Mouse (Mus musculus) liver, embryonic 11.5 days (tissue): ENCODE data around the gene Prn. TPM values are rescaled to one million over a fixed set of nuclear protein-coding genes. Genes with fewer than 3 reads are reported as not detected.
A peak's percentile ranks its signal among the peaks of the same experiment; 100 is the strongest.

ENCODE experiments used
- ATAC-seq: fragments of 200-750 bp; cut with Nextera tagmentation; replicated peaks from 2 replicates; pipeline ENCODE4 v1.8.0; 2017; ENCODE audit warnings: moderate number of reproducible peaks, mild to moderate bottlenecking, moderate TSS enrichment, moderate library complexity; ENCODE audit not compliant: low FRiP score
- DNase-seq: peaks from one replicate; pipeline ENCODE4 v3.0.0-alpha.2; 2017; ENCODE audit warnings: low spot score
- H3K27ac ChIP-seq: fragments of 300-500 bp; sonication (generic); 2 replicates; pipeline ENCODE4 v1.5.1; 2014; ENCODE audit warnings: mild to moderate bottlenecking, low read depth, low read length, control low read depth
- H3K27me3 ChIP-seq: fragments of 300-500 bp; sonication (generic); replicated peaks from 2 replicates; pipeline ENCODE4 v1.6.1; 2014; ENCODE audit warnings: low read length, mixed read lengths; ENCODE audit not compliant: control insufficient read depth, insufficient read depth
- H3K36me3 ChIP-seq: fragments of 300-500 bp; sonication (generic); 2 replicates; pipeline ENCODE4 v1.6.1; 2014; ENCODE audit warnings: mild to moderate bottlenecking, low read length, moderate library complexity, mixed read lengths; ENCODE audit not compliant: control insufficient read depth, insufficient read depth
- H3K4me1 ChIP-seq: fragments of 300-500 bp; sonication (generic); replicated peaks from 2 replicates; pipeline ENCODE4 v1.6.1; 2014; ENCODE audit warnings: low read length, mixed read lengths; ENCODE audit not compliant: control insufficient read depth, insufficient read depth
- H3K4me2 ChIP-seq: fragments of 300-500 bp; sonication (generic); 2 replicates; pipeline ENCODE4 v1.6.1; 2014; ENCODE audit warnings: mild to moderate bottlenecking, control low read depth, moderate library complexity
- H3K4me3 ChIP-seq: fragments of 300-500 bp; sonication (generic); 2 replicates; pipeline ENCODE4 v1.5.1; 2014; ENCODE audit warnings: low read depth, low read length, control low read depth
- H3K9ac ChIP-seq: fragments of 300-500 bp; sonication (generic); 2 replicates; pipeline ENCODE4 v1.6.1; 2014; ENCODE audit warnings: low read depth, low read length, control low read depth
- H3K9me3 ChIP-seq: fragments of 300-500 bp; sonication (generic); 2 replicates; pipeline ENCODE4 v1.6.1; 2016; ENCODE audit warnings: low read length, inconsistent platforms, mixed read lengths; ENCODE audit not compliant: control insufficient read depth
- WGBS: fragments of 180-500 bp; shearing (Covaris S2); extraction: QIAGEN DNeasy Blood & Tissue Kit; methylation state at CpG from one replicate; pipeline ENCODE4 v1.1.7; 2014; 5-methylcytosine and 5-hydroxymethylcytosine counted together
- polyA plus RNA-seq: library from polyadenylated mRNA; unstranded; fragments of >200 nt; fragmentation: Nextera tagmentation; extraction: Ambion mirVana; gene quantifications from 2 replicates; pipeline ENCODE4 v1.2.1, GENCODE M21; 2014

Gene Prn
- polyA plus RNA-seq, 1 experiment from 2014 or later, result not detected

GRCm38 (mm10) chr2:131956336-131957256 is 46.8 kb downstream of the Prn start:
- Histone ChIP-seq H3K36me3 (no peaks in the 10 kb centered on the region), H3K27ac (no peak overlapping the region), H3K9ac (no peak overlapping the region), H3K9me3 (no peaks in the 10 kb centered on the region), H3K4me3 (no peak overlapping the region), H3K27me3 (peaks cover 27% of the 10 kb centered on the region), H3K4me1 (peaks cover 9% of the 10 kb centered on the region; the same call in 1 of the 2 replicates), H3K4me2 (no peak overlapping the region)
- 69% methylated on average over 7 of the region's 7 CpGs for WGBS
- DNase-seq (no peak), ATAC-seq (no peak)

DNA sequence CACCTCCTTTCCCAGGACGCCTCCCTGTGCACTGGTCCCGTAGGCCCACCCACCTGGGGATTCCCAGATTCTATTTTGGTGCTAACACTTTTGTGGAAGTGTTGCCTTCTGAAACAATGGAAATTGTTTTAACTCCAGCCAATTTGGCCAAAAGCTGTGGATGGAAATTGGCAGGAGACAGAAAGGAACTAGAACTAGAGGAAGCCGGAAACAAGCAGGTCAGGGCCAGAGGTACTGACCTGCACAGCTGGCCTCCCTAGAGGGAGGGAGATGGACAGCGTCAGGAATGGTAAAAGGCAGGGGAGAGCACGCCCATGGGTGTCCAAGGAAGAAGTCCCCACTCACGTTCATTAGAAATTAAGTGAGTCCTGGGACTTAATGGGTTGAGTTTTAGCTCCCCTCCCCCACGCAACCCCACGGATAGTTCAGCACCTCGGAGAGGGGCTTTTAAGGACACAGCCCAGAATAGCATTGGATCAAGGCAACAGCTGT is 48.0 kb downstream of the Prn start:
- Histone ChIP-seq H3K27ac (no peak overlapping the region), H3K9ac (no peak overlapping the region), H3K27me3 (peaks cover 21% of the 10 kb centered on the region), H3K36me3 (no peaks in the 10 kb centered on the region), H3K9me3 (no peaks in the 10 kb centered on the region), H3K4me3 (no peak overlapping the region), H3K4me1 (peaks cover 9% of the 10 kb centered on the region; the same call in 1 of the 2 replicates), H3K4me2 (no peak overlapping the region)
- ATAC-seq (no peak), DNase-seq (no peak)
- 49% methylated on average over 9 of the region's 9 CpGs for WGBS

- DNase-seq, result no peak
- no peak overlapping the region for H3K9ac ChIP-seq
- H3K36me3 ChIP-seq, result no peaks in the 10 kb centered on the region
- H3K4me2 ChIP-seq, result no peak overlapping the region
- WGBS, result 55% methylated on average over 2 of the region's 2 CpGs
- no peaks in the 10 kb centered on the region for H3K9me3 ChIP-seq
- H3K4me1 ChIP-seq, result no peaks in the 10 kb centered on the region
- ATAC-seq, result no peak
- no peak overlapping the region for H3K4me3 ChIP-seq
- no peak overlapping the region for H3K27ac ChIP-seq
- no peaks in the 10 kb centered on the region for H3K27me3 ChIP-seq
Measured at GRCm38 (mm10) chr2:131961671-131962070, 51.9 kb downstream of the Prn start.

GRCm38 (mm10) chr2:131970597-131970996 is 60.8 kb downstream of the Prn start:
- ATAC-seq (no peak), DNase-seq (no peak)
- Histone ChIP-seq H3K9ac (no peak overlapping the region), H3K4me2 (no peak overlapping the region), H3K27me3 (no peaks in the 10 kb centered on the region), H3K4me1 (no peaks in the 10 kb centered on the region), H3K36me3 (no peaks in the 10 kb centered on the region), H3K27ac (no peak overlapping the region), H3K9me3 (no peaks in the 10 kb centered on the region), H3K4me3 (no peak overlapping the region)
- WGBS, result 84% methylated on average over 2 of the region's 2 CpGs

DNA sequence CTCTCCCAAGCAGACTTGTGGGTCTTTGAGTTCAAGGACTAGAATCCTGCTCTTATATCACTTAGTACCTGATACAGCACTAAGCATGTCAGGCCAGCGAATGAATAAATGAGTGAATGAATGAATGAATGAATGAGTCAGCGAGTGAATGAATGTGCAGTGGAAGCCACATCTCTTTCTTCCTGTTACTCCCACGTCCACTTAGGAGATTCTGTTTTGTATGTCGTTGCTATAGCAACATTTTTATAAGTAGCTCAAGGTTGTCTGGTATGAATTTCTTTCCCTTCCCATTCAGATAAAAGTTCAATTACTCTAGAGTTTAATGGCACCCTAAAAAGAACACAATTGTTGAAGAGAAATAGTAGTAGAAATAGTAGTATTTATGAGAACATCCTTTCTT is 61.3 kb downstream of the Prn start:
- Histone ChIP-seq H3K9ac (no peak overlapping the region), H3K9me3 (no peaks in the 10 kb centered on the region), H3K4me1 (no peaks in the 10 kb centered on the region), H3K4me3 (no peak overlapping the region), H3K27ac (no peak overlapping the region), H3K4me2 (no peak overlapping the region), H3K27me3 (no peaks in the 10 kb centered on the region), H3K36me3 (no peaks in the 10 kb centered on the region)
- ATAC-seq (no peak), DNase-seq (no peak)
- WGBS, result 75% methylated on average over 4 of the region's 4 CpGs

DNA sequence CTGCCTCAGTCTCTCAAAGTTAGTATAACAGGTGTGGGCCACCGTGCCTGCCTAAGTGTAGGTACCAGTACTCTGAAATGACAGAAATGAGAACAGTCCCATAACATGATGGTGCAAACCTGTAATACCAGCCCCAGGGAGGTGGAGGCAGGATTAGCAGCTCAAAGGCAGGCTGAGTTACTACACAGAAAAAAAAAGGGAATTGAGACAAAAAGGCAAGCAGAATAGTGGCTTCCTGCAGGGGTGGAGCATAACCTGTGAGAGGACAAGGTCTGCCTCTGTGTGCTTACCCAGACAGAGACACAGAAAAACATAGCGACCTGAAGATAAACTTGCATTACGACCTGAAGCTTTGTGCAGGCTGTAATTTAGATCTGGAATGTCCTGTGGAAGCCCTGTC is 66.9 kb downstream of the Prn start:
- no peaks in the 10 kb centered on the region for H3K36me3 ChIP-seq
- peaks cover 2% of the 10 kb centered on the region; the same call in 1 of the 2 replicates for H3K9me3 ChIP-seq
- H3K27ac ChIP-seq, result no peak overlapping the region
- H3K9ac ChIP-seq, result no peak overlapping the region
- no peak overlapping the region for H3K4me3 ChIP-seq
- ATAC-seq (no peak), DNase-seq (no peak)
- WGBS, result 72% methylated on average over 3 of the region's 3 CpGs
- H3K27me3 ChIP-seq, result no peaks in the 10 kb centered on the region
- no peaks in the 10 kb centered on the region for H3K4me1 ChIP-seq
- no peak overlapping the region for H3K4me2 ChIP-seq

- WGBS, result 22% methylated on average over 9 of the region's 9 CpGs
- H3K27me3 ChIP-seq, result no peaks in the 10 kb centered on the region
- ATAC-seq (no peak), DNase-seq (no peak)
- peaks cover 2% of the 10 kb centered on the region; the same call in 1 of the 2 replicates for H3K9me3 ChIP-seq
- no peaks in the 10 kb centered on the region for H3K4me1 ChIP-seq
- no peak overlapping the region for H3K4me3 ChIP-seq
- H3K36me3 ChIP-seq, result no peaks in the 10 kb centered on the region
- no peak overlapping the region for H3K4me2 ChIP-seq
- no peak overlapping the region for H3K27ac ChIP-seq
- H3K9ac ChIP-seq, result no peak overlapping the region
Measured at GRCm38 (mm10) chr2:131980866-131981265, 71.1 kb downstream of the Prn start.

DNA sequence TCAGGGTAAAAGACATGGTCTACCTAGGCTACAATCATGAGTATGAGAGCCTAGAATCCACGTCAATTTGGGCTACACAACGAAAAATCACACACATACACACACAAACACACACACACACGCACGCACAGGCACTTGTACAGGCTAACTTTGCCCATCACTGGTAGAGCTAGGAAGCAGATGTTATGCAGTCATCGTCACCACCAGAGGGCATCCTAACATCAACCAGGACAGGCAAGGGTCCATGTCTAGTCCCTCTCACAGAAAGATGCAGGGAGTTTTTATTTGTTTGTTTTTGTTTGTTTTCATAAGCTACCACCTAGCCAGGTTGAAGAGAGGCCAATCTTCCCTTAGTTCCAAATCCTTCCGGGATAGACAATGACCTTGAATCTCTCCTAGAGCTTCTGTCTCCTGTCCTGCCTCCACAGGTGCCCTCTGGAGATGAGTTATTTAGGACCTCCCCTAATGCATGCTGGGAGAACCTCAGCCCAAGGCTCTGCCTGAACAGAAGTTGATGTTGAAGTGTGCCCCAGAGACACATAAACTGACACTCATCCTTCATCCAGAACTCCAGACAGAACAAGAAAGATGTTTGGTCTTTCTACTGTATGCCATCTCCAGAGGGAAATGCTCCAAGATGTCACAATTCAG is 72.9 kb downstream of the Prn start:
- H3K36me3 ChIP-seq, result no peaks in the 10 kb centered on the region
- ATAC-seq (peak; percentile 60; the same call in 1 of the 2 replicates), DNase-seq (no peak)
- H3K4me1 ChIP-seq, result no peaks in the 10 kb centered on the region
- H3K27me3 ChIP-seq, result no peaks in the 10 kb centered on the region
- no peak overlapping the region for H3K4me2 ChIP-seq
- WGBS, result 12% methylated on average over 6 of the region's 6 CpGs
- peaks cover 2% of the 10 kb centered on the region; the same call in 1 of the 2 replicates for H3K9me3 ChIP-seq
- H3K9ac ChIP-seq, result no peak overlapping the region
- H3K27ac ChIP-seq, result no peak overlapping the region
- H3K4me3 ChIP-seq, result no peak overlapping the region
